9 mouse cellular contexts compared by ENCODE assay signal in the genomic region with DNA sequence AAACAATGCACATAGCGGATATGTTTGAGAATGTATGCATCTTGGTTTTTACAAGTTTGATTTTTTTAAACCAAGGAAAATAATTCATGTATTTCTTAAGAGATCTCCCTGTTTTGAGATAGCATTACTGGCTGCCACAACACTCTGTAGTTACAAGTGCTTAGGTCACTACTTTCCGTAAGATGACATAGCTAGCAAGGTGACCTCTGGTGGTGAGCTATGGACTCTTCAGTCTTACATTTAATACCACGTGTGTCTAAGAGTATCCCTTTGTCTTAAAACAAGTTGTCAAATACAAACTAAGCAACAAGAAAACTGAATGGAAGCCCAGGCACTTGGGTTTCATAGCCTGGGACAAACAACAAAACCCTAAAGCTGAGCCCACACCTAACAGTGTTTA. TPM values are rescaled to one million over a fixed set of nuclear protein-coding genes. Genes with fewer than 3 reads are reported as not detected.
A peak's percentile ranks its signal among the peaks of the same experiment; 100 is the strongest.
DNase-seq lines count a peak whose midpoint lies in the region; ATAC-seq and TF ChIP-seq lines count a peak whose summit lies in the region.
"Had no signal": no experiment of that assay in that cellular context is flagged by ENCODE, and none has a peak within 500 bp of the region (broad histone marks: within the 10 kb centered on the region; RNA-seq: fewer than 3 reads in every experiment).

No protein-coding gene starts in this region.

- WGBS in heart, postnatal 0 days: 30% methylated on average over 3 of the region's 3 CpGs
- WGBS in limb, embryonic 13.5 days: 57% methylated on average over 3 of the region's 3 CpGs

- peak; percentile 83 for ATAC-seq in heart, postnatal 0 days (ENCODE audit: insufficient read depth, low read depth)
- ATAC-seq in limb, embryonic 13.5 days (ENCODE audit: low FRiP score, low read depth): 0 out of 2 replicates have a peak, but pooled peaks have one; percentile 54

- peak; percentile 32 to 41 for DNase-seq in kidney, adult 8-10 months
- DNase-seq in kidney, adult 18-20 months: no peak
- peak; percentile 54 for DNase-seq in R1 (ENCODE audit: low read depth, low spot score)
- peak; percentile 75 for DNase-seq in heart, postnatal 0 days (ENCODE audit: low spot score)
- DNase-seq in retina, embryonic 14.5 days (ENCODE audit: low spot score): peak; percentile 64
- DNase-seq in urinary bladder, postnatal 4 days (ENCODE audit: low spot score in 2 of 2): no peak
- no peak for DNase-seq in spleen, postnatal 10 days (ENCODE audit: low spot score in 2 of 2)

- H3K4me2 ChIP-seq in heart, postnatal 0 days (ENCODE audit: low read depth, low read length): no peak overlapping the region
- no peak overlapping the region for H3K4me2 ChIP-seq in limb, embryonic 13.5 days (replicated peaks)
- H3K4me2 ChIP-seq: limb, embryonic 12.5 days had no signal

- no peaks in the 10 kb centered on the region for H3K4me1 ChIP-seq in heart, postnatal 0 days (ENCODE audit: control insufficient read depth, insufficient read depth)
- H3K4me1 ChIP-seq in limb, embryonic 13.5 days: peaks cover 3% of the 10 kb centered on the region; the same call in 1 of the 2 replicates
- H3K4me1 ChIP-seq: limb, embryonic 12.5 days had no signal

- H3K4me3 ChIP-seq in heart, postnatal 0 days (ENCODE audit: low read depth, low read length): no peak overlapping the region
- H3K4me3 ChIP-seq in limb, embryonic 13.5 days: no peak overlapping the region
- H3K4me3 ChIP-seq: limb, embryonic 12.5 days had no signal

- no peak for TF ChIP-seq EP300 in heart, postnatal 0 days (IDR thresholded peaks at IDR 0.05; ENCODE audit: low read depth)

- no peak overlapping the region for H3K27ac ChIP-seq in heart, postnatal 0 days (ENCODE audit: low read depth)
- H3K27ac ChIP-seq in limb, embryonic 13.5 days: no peak overlapping the region
- H3K27ac ChIP-seq: limb, embryonic 12.5 days had no signal

- TF ChIP-seq CTCF in heart, postnatal 0 days (IDR thresholded peaks at IDR 0.05; ENCODE audit: low read depth): peak; percentile 66

- no peaks in the 10 kb centered on the region for H3K27me3 ChIP-seq in heart, postnatal 0 days (ENCODE audit: control insufficient read depth, insufficient read depth, low read length)
- H3K27me3 ChIP-seq in limb, embryonic 13.5 days: no peaks in the 10 kb centered on the region
- H3K27me3 ChIP-seq: limb, embryonic 12.5 days had no signal

- no peaks in the 10 kb centered on the region for H3K9me3 ChIP-seq in heart, postnatal 0 days (replicated peaks; ENCODE audit: control insufficient read depth, low read length)
- H3K9me3 ChIP-seq in limb, embryonic 13.5 days: no peaks in the 10 kb centered on the region
- H3K9me3 ChIP-seq: limb, embryonic 12.5 days had no signal

- peaks cover 75% of the 10 kb centered on the region for H3K36me3 ChIP-seq in heart, postnatal 0 days (replicated peaks; ENCODE audit: control insufficient read depth, insufficient read depth, low read length)
- H3K36me3 ChIP-seq in limb, embryonic 13.5 days: peaks cover 68% of the 10 kb centered on the region

- H3K9ac ChIP-seq in heart, postnatal 0 days (replicated peaks; ENCODE audit: low read depth, low read length): no peak overlapping the region
- no peak overlapping the region for H3K9ac ChIP-seq in limb, embryonic 13.5 days
- H3K9ac ChIP-seq: limb, embryonic 12.5 days had no signal

RNA-seq across cellular contexts. Expression of a gene that starts 22.8 kb away (rescaled TPM):
- total RNA-seq in heart, postnatal 0 days (2014; rRNA removed; ENCODE audit: low replicate concordance): 32.0 and 33.5 TPM in 2 replicates
- polyA plus RNA-seq in heart, postnatal 0 days (2015; fragmentation: Nextera tagmentation; extraction: Ambion mirVana): 9.2 and 11.1 TPM in 2 replicates
- 17.9 and 19.2 TPM in 2 replicates for polyA plus RNA-seq in limb, embryonic 13.5 days (2015; fragmentation: Nextera tagmentation; extraction: Ambion mirVana)

Comparison
In these comparisons a context has a peak if more than half of its experiments do, and no peak if none do; other contexts are left out.
1. DNase-seq: peak in kidney, adult 8-10 months (2 of 2), R1 (single experiment), heart, postnatal 0 days (single experiment) and retina, embryonic 14.5 days (single experiment); none in kidney, adult 18-20 months (single experiment), urinary bladder, postnatal 4 days (0 of 2) and spleen, postnatal 10 days (0 of 2).